Mouse (Mus musculus): ENCODE measurements around the gene Snap23.

Snap23 gene

GRCm38 (mm10) chr2:120578286-120578685 lies 10.8 kb downstream of the Snap23 start:
- DNase-seq (ENCODE audit: low spot score in 2 of 2) = peak in 1 of 2 experiments; percentile 22

- no peak for DNase-seq (ENCODE audit: low spot score in 2 of 2)
These were observed 22.3 kb downstream of the Snap23 start for GRCm38 (mm10) chr2:120589759-120590158.

DNA sequence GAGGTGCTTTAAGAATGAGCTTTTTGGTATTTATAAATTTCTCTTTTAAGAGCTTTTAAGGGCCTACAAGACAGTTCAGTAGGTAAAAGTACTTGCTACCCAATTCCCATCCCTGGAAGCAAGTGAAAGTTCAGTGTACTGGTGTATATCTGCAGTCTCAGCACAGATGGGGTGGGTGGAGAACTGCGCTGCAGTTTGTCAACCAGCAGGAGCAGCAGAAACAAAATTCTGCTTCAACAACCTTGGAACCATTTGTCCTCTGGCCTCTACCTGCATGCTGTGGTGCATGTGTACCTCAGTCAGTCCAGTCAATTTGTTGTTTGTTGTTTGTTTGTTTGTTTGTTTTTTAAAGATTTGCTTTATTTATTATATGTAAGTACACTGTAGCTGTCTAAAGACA lies 24.8 kb downstream of the Snap23 start:
- DNase-seq (ENCODE audit: low spot score in 2 of 2) = no peak

- DNase-seq (ENCODE audit: low spot score in 2 of 2) = no peak
These were observed 30.3 kb downstream of the Snap23 start for GRCm38 (mm10) chr2:120597734-120598133.

DNA sequence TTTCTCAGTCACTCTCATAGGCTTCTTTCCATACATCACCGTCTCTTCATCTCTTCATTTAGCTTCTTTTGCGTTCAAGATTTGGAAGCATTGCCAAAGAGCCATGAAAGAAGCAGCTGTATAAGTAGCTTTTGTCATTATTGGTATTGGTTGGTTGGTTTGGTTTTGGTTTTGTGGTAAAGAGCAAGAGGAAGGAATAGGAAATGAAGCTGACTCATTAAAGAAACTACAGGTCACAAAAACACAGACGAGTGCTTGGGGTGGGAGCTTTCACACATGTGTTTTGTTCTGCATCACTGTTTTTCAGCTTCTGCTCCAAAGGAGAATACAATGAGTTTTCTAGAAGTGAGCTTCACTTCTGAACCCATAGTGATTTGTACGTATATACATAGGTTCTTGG lies 32.0 kb downstream of the Snap23 start:
- DNase-seq (ENCODE audit: low spot score in 2 of 2) = no peak

- peak in 1 of 2 experiments; percentile 6 for DNase-seq (ENCODE audit: low spot score in 2 of 2)
These were observed 38.7 kb downstream of the Snap23 start for GRCm38 (mm10) chr2:120606021-120606690.

GRCm38 (mm10) chr2:120608830-120609723 lies 41.6 kb downstream of the Snap23 start, which contains the start of the genes Haus2 and Lrrc57:
Haus2 (plus strand) TSS chr2:120609383.
Lrrc57 (minus strand) TSS chr2:120609520.
- DNase-seq (ENCODE audit: low spot score in 2 of 2) = peak; percentile 83 to 89

DNA sequence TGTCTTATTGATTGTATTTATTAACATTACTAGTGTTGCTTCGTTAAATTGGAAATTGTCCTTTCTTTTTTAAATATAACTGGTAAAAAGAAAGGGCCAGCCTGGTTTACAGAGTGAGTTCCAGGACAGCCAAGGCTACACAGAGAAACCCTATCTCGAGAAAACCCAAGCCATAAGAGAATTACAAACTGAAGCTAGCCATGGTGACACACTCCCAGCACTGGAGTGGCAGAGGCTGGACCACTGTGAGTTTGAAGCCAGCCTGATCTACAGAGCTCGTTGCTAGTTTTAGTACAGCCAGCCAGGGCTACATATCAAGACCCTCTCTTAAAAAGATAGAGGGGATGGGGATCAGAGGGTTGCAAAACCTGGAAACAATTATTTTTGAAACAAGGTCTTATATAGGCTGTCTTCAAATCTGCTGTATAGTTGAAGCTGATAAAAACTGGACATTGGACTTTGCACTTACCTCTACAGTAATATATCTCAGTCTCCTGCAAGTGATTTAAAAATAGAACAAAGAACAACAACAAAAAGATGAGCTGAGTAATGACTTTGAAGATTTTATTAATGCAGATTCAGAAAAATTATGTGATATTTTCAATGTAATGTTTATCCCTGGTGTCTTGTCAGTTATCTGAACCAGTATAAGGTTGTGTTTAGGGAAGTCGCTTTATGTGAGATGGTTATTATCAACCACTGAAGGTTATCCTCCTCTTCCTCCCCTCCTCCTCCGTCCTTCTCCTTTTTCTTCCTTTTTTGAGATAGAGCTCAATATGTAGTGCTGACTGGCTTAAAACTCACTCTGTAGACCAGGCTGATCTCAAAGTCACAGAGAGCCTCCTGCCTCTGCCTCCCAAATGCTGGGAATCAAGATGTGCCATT lies 49.0 kb downstream of the Snap23 start:
- no peak for DNase-seq (ENCODE audit: low spot score in 2 of 2)

- no peak for DNase-seq (ENCODE audit: low spot score in 2 of 2)
These were observed 52.1 kb downstream of the Snap23 start for GRCm38 (mm10) chr2:120619538-120619937.

- no peak for DNase-seq (ENCODE audit: low spot score in 2 of 2)
These were observed 55.4 kb downstream of the Snap23 start for GRCm38 (mm10) chr2:120622920-120623319.

DNA sequence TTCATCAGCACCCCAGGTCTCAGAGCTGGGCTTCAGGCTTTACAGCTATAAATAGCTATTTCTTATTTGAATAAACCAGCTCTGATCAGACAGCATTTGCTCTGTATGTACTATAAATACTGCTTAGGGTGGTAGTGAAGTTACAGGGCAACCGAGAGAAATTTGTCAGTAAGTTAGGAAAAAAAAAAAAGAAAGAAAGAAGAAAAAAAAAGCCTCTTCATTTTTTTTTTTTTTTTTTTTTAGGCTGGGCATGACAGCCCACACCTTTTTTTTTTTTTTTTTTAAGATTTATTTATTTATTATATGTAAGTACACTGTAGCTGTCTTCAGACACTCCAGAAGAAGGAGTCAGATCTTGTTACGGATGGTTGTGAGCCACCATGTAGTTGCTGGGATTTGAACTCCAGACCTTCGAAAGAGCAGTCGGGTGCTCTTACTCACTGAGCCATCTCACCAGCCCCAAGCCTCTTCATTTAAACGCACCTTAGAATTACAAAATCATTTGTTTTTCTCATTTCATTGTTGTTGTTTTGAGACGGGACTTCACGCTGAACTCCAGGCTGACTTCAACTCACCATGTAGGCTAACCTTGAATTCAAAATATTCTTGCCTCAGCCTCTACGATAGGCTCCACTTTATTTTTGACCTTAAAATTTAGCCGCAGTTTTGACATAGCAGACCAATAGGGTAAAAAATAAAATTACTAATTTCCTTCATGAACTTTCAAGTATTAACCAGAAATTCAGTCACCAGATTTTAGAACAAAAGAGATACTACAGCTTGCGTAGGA lies 60.8 kb downstream of the Snap23 start:
- no peak for DNase-seq (ENCODE audit: low spot score in 2 of 2)

- DNase-seq (ENCODE audit: low spot score in 2 of 2) = peak; percentile 98 to 99
These were observed 61.6 kb downstream of the Snap23 start, which contains the start of gene Stard9 for GRCm38 (mm10) chr2:120628886-120629735. Stard9 (plus strand) TSS chr2:120629121.

DNA sequence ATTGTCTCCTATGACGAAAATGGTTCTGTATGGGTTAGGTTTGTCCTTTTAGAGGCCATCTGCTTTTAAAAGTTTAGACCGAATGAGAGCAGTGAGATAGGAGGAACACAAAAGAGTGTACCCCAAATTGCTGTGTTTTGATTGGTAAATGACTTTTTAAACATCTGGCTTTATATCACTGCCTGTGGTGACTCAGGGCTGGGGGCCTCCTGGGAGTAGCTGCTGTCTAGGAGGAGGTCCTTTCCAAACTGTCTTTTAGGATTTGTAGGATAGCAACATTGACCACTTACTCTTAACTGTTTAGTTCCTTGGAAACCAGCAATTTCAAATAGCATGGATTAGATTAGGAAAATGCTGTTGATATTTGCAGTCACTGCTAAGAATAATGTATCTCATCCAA lies 62.8 kb downstream of the Snap23 start:
- no peak for DNase-seq (ENCODE audit: low spot score in 2 of 2)

DNA sequence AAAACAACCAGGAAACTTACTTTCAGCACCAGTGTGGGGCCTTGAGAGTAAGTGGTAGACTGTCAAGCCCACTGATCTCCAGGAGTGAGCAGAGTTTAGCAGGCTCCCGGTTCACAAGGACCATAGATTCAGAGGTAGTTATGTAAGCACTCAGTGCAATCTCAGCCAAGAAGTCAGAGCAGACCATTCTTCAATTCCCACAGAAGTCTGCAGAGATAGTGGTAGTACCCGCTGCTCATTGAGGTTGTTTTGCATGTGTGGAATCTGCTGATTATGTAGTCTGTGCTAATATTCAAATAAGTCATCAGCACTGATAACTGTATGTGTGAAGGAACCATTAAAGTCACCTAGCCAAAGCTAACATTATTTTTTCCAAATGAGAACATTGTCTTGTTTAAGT lies 63.2 kb downstream of the Snap23 start:
- DNase-seq (ENCODE audit: low spot score in 2 of 2) = no peak

DNA sequence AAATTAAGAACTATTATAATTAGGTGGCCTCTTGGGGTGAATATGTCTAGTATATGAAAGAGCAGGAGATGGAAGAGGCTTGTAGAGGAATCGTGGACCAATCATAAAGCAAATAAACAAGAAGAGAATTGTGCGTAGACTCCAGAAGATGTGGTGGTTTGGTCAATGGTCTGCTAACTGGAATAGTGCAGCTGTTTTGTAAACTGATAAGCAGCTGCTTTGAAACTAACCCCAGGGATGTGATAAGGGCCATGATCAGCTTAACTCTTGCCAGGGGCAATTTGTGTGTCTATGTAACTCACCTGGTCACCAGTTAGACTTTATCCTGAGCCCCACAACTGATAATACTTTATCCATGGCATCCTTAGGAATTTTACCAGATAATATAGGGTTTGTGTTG lies 64.0 kb downstream of the Snap23 start:
- DNase-seq (ENCODE audit: low spot score in 2 of 2) = no peak

DNA sequence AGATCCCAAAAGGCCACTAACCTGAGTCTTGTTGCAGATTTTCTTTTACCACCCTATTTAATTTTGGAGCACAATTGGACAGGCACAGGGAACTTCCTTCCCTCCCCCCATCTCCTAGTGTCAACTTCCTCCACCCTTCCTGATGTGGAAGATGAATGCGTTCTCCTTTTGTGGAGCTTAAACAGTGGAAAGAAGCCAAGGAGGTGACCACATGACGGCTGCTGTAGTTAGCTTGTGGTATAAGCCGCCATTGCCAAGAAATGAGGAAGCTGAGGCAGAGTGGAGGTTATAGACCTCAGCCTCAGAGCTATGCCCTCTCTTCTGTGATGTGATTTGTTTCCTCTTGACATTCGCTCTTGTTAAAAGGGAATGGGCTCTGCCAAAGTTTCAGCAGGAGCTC lies 64.5 kb downstream of the Snap23 start:
- peak in 1 of 2 experiments; percentile 12 for DNase-seq (ENCODE audit: low spot score in 2 of 2)

GRCm38 (mm10) chr2:120640835-120641234 lies 73.4 kb downstream of the Snap23 start:
- no peak for DNase-seq (ENCODE audit: low spot score in 2 of 2)

GRCm38 (mm10) chr2:120643836-120644235 lies 76.4 kb downstream of the Snap23 start:
- DNase-seq (ENCODE audit: low spot score in 2 of 2) = no peak

- DNase-seq (ENCODE audit: low spot score in 2 of 2) = no peak
These were observed 79.3 kb downstream of the Snap23 start for GRCm38 (mm10) chr2:120646777-120647176.
